Mouse (Mus musculus): ENCODE data around the gene Eya4. TPM values are rescaled to one million over a fixed set of nuclear protein-coding genes. Genes with fewer than 3 reads are reported as not detected.

Gene Eya4
- polyA plus RNA-seq (2021), result 3.3 TPM

DNA sequence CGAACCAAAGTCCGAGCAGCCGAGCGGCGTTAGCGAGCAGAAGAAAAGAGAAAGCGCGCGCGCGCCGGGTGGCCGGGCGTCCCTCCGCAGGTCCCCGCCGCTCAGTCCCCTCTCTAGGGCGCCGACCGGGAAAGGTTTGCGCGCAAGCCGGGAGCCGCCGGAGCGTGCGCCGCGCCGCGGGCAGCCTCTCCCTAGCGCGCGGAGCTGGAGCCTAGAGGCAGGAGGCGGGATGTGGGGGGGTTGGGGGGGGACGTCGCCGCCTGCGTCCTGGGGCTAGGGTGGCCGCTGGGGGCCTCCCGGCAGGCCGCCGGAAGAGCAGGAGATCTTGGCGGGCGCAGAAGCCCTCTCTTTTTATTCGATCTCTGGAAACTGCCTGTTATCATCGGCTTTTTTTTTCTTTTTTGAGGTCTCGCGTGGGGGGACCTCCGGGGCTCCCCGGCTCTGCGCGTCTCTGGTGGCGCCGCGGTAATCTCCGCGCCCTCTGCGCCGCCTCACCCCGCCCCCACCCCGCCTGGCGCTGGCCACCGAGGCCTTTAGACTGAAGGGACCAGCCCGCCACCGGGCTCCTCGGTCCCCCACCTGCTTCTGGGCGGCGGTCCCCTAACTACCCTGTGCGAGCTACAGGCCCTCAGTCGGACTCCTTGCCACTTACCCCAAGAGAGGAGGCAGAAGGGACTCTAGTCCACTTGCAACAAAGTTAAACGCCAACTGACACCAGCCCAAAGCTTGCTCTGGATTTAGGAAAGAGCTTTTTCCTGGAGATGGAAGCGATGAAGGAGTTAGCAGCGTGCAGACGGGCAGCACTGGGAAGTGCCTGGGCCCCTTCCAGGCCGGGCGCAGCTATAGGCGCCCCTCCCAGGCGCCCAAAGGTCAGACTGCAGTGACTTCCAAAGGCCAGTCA lies at the start of gene Eya4:
Gene Eya4, minus strand, starts transcription at position 776 of the 901 bp plus-strand sequence.
- ChIA-PET POLR2A (no interaction called here), CTCF (interaction anchor here (1.2 to 1.8 kb wide), 2 partner anchors 12 to 18 kb away, joined by 3 to 4 read pairs; no protein-coding TSS in a partner anchor)
- peak; percentile 72 for ATAC-seq
- TF ChIP-seq CTCF (IDR thresholded peaks at IDR 0.05), result no peak
- in situ Hi-C loops (cut with MboI; ENCODE audit: low pct_unique_long_range_greater_than_20kb), result no loop called here
- no peaks in the 10 kb centered on the region for H3K27me3 ChIP-seq
- DNase-seq (ENCODE audit: low read depth, low spot score), result no peak

DNA sequence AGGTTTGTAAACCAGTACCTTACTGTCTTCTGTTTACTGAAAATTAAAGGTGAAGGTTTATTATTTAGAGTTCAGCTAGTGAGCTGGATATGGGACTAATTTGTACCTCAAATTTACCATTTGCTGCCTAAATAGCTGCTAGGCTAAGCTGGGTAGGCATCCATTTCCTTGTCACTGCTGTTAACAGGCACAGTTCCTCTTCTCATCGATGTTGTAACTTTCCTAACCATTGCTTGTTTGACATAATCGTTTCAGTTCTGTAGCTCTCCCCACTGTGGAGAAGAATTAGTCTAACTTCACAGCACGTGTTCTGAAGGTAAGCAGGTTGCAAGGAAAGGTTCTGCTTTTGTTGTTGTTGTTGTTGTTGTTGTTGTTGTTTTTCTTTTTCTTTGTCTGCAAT lies 44.8 kb upstream of the Eya4 start:
- no peak for TF ChIP-seq CTCF (IDR thresholded peaks at IDR 0.05)
- DNase-seq (ENCODE audit: low read depth, low spot score) (no peak), ATAC-seq (no peak)
- H3K27me3 ChIP-seq, result no peaks in the 10 kb centered on the region
- in situ Hi-C loops (cut with MboI; ENCODE audit: low pct_unique_long_range_greater_than_20kb), result no loop called here
- CTCF ChIA-PET, result no interaction called here
- POLR2A ChIA-PET, result no interaction called here

DNA sequence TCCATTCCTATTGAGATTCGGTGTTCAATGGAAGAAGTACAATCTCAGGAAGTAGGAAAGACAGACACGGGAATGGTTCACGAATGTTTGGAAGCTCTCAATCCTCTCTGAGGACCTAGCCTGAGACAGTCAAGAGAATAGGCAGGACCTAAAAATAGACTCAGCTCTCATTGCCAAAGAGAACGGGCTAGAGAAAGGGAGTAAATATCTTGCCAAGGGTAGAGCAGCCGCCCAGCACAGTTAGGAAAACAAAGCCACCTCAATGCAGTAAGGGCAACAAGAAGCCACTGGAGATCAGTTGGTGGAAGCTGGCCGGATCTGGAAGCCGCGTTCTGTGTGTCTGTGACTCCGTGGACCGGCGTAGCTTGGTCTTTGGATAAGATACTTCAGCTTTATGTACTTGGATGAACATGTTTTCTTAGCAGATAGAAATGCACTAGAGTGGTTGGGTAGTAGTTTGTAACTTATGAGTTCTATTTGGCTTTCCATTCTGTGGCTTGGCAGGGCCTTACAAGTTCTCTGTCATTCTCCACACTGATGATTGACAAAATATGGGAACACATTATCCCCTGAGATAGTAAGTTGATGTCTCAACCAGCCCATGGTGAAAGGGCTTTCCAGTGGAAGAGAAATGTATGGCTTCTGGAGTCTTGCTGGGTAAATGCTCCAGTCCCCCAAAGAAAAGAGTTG lies 44.1 kb upstream of the Eya4 start:
- DNase-seq (ENCODE audit: low read depth, low spot score), result no peak
- H3K27me3 ChIP-seq, result no peaks in the 10 kb centered on the region
- CTCF ChIA-PET, result no interaction called here
- no peak for ATAC-seq
- POLR2A ChIA-PET, result no interaction called here
- no peak for TF ChIP-seq CTCF (IDR thresholded peaks at IDR 0.05)
- in situ Hi-C loops (cut with MboI; ENCODE audit: low pct_unique_long_range_greater_than_20kb), result no loop called here

DNA sequence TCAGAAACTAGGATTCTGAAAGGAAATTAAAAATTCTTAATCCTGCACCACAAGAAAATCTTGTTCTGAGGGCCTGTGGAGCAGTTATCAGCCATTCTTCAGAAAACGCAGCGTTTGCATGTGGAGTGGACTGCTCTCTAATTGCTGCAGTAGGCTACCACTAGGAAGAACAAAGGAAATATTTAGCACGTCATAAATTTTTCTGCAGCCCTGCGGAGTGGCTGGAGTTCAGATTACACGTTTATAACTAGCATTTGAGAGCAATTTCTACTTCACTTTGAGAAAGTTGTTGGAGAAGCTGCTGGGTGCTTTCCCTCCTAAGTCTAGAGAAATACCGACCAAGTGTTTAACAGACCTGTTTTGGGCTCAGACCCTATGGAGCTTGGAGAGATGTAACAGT lies 43.6 kb upstream of the Eya4 start:
- DNase-seq (ENCODE audit: low read depth, low spot score) (no peak), ATAC-seq (no peak)
- in situ Hi-C loops (cut with MboI; ENCODE audit: low pct_unique_long_range_greater_than_20kb), result no loop called here
- TF ChIP-seq CTCF (IDR thresholded peaks at IDR 0.05), result no peak
- ChIA-PET CTCF (no interaction called here), POLR2A (interaction anchor here (0.6 kb wide), 1 partner anchor 828 kb away, joined by 3 read pairs; no protein-coding TSS in a partner anchor)
- no peaks in the 10 kb centered on the region for H3K27me3 ChIP-seq

DNA sequence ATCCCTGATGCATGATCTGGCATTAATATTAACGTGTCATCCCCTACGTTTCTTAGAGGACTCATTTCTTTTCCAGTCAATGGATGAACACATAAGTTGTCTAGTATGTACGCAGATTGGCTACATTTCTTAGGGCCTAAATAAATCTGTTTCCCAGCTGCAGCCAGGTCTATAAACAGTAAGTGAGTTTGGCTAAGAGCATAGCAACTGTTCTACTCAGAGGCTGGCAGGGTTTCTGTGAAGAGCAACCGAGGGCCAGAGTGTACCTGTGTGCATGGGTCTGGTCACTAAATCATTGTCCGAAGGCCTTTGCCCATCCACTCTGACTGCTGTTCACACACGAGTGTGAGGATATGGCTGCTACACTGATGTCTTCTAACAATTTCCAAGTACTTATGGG lies 13.3 kb upstream of the Eya4 start:
- ATAC-seq (no peak), DNase-seq (ENCODE audit: low read depth, low spot score) (no peak)
- POLR2A ChIA-PET, result no interaction called here
- CTCF ChIA-PET, result no interaction called here
- in situ Hi-C loops (cut with MboI; ENCODE audit: low pct_unique_long_range_greater_than_20kb), result no loop called here
- peaks cover 7% of the 10 kb centered on the region for H3K27me3 ChIP-seq
- no peak for TF ChIP-seq CTCF (IDR thresholded peaks at IDR 0.05)

DNA sequence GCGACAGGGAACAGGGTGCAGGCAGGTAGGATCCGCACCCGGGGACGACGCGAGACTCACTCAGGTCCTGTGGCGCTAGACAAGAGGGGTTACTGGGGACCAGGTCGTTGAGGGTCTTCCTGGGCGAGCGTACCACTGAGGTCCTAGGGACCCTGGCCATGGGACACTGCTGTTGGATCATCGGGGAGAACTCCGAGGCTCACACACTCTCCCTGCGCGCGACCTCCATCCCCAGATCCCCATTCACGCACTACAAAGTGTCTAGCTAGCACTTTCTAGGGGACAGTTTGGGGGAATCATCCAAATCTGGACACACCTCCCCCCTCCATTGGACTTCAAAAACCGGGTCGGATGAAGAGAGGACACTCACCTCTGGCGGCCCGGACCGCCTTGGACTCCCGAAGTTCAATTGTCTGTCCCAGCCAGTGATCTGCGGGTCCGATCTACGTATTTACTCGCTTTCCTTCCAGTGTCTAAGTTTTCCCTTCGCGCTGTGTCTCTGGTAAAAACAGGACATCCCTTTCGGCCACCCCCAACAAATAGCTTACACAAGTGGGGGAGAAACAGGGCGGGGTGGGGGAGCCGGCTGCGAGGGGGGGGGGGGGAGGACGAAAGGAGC lies 1.1 kb downstream of the Eya4 start:
- TF ChIP-seq CTCF (IDR thresholded peaks at IDR 0.05), result no peak
- H3K27me3 ChIP-seq, result no peaks in the 10 kb centered on the region
- in situ Hi-C loops (cut with MboI; ENCODE audit: low pct_unique_long_range_greater_than_20kb), result loop anchor here (5.0 kb wide), 1 partner anchor 172 kb away; no protein-coding TSS in a partner anchor
- CTCF ChIA-PET, result interaction anchor here (1.6 to 1.8 kb wide), 2 partner anchors 11 to 261 kb away, joined by 3 to 4 read pairs; no protein-coding TSS in a partner anchor
- peak; percentile 36 for ATAC-seq
- POLR2A ChIA-PET, result interaction anchor here (0.5 kb wide), 1 partner anchor 155 kb away, joined by 3 read pairs; no protein-coding TSS in a partner anchor
- DNase-seq (ENCODE audit: low read depth, low spot score), result no peak

DNA sequence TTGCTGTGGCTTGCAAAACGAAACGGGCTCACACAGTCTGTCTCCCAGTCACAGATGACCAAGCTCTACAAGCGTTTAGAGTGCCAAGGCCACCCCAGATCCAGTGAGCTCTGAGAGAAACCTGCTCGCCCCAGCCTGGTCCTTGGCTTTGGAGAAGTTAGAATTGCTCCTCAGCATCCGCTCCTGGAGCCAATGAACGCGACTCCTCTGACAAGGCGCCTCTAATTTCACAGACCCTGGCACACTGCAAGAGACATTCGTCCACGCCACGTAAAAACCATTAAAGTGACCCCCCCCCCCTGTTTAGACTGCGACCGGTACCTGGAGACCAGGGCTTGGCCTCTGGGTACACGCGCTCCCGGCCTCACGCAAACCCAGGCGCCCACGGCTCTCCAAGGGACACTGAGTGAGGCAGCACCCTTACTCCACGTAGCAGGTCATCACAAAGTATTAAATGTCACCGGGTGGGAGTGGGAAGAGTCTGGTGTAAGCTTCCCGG lies 1.6 kb downstream of the Eya4 start:
- CTCF ChIA-PET, result interaction anchor here (1.6 kb wide), 1 partner anchor 262 kb away, joined by 3 read pairs; no protein-coding TSS in a partner anchor
- POLR2A ChIA-PET, result no interaction called here
- in situ Hi-C loops (cut with MboI; ENCODE audit: low pct_unique_long_range_greater_than_20kb), result loop anchor here (5.0 kb wide), 1 partner anchor 172 kb away; no protein-coding TSS in a partner anchor
- DNase-seq (ENCODE audit: low read depth, low spot score) (no peak), ATAC-seq (peak; percentile 13)
- H3K27me3 ChIP-seq, result no peaks in the 10 kb centered on the region
- no peak for TF ChIP-seq CTCF (IDR thresholded peaks at IDR 0.05)

DNA sequence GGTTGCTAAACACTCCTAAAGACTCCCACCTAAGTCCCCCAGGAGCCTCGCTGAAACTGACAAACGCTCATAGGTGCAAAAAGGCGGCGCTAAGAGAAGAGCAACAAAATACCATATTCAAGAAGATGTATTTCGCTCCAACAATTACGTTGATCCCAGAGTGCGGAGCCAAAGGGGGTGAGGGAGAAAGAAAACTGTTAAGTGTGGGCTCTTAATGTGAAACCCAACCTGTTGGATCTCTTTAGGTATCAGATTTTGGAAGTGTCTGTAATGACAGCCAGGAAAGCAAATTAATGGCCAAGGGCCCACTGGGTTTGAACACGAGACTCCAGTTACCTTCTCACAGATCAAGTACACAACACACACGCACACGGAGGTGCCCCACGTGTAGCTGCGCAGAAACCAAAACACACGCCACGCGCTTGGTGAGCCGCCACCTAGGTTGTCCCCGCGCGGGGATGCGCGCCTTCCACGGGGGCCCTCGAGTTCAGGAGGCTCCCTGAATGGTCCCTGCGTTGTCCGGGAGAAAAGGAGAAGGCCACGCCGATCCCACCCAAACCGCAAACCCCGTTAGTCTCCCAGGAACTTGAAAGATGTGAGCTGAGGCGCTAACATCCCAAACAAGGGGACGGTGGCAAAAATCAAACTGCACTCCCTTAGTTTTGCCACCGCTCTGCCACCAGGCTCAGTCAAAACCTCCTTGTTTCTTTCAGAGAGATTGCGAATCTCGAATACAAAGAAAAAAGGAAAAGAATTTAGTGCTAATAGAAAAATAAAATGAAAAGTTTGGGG lies 2.3 kb downstream of the Eya4 start:
- in situ Hi-C loops (cut with MboI; ENCODE audit: low pct_unique_long_range_greater_than_20kb), result loop anchor here (5.0 kb wide), 1 partner anchor 171 kb away; no protein-coding TSS in a partner anchor
- no peaks in the 10 kb centered on the region for H3K27me3 ChIP-seq
- ChIA-PET CTCF (interaction anchor here (1.6 kb wide), 1 partner anchor 263 kb away, joined by 3 read pairs; no protein-coding TSS in a partner anchor), POLR2A (no interaction called here)
- no peak for ATAC-seq
- no peak for DNase-seq (ENCODE audit: low read depth, low spot score)
- no peak for TF ChIP-seq CTCF (IDR thresholded peaks at IDR 0.05)

DNA sequence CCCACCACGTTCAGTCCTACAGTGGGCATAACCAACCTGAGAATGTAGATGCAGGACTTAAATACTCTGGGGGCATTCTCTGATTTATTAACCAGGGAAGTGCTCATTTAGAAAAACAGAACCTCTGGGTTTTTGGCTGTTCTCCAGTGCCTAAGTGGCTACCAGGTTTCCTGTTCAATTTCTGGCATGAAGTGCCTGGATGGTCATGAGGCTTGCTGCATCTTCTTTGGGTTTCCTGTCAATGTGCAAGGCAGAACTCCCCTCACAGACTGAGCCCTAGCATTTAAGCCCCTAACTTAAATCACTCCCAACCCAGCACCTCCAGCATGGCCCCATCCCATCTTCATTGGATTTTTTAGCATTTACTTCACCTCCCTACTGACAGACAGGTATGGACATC lies 13.3 kb downstream of the Eya4 start:
- no peak for DNase-seq (ENCODE audit: low read depth, low spot score)
- in situ Hi-C loops (cut with MboI; ENCODE audit: low pct_unique_long_range_greater_than_20kb), result no loop called here
- ChIA-PET CTCF (no interaction called here), POLR2A (no interaction called here)
- TF ChIP-seq CTCF (IDR thresholded peaks at IDR 0.05), result no peak
- no peak for ATAC-seq
- H3K27me3 ChIP-seq, result no peaks in the 10 kb centered on the region

DNA sequence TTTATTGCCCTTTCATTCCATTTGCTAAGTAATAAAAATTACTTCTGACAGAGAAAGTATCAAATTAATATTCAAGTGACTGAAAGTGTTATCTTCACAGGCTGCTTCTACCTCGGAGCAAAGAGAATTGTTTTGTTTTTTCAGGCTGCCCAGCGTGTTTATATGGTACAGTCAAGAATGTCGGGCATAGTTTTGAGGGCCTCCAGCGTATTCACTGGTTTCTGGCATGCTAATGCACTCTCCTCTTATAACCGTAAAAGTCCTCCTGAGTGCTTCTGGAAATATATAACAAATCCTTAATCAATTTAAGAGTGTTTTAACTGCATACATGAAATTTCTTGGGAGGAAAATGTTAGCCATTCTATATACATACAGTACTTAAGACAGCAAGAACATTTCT lies 17.8 kb downstream of the Eya4 start:
- TF ChIP-seq CTCF (IDR thresholded peaks at IDR 0.05), result no peak
- ATAC-seq, result no peak
- ChIA-PET CTCF (no interaction called here), POLR2A (no interaction called here)
- no peak for DNase-seq (ENCODE audit: low read depth, low spot score)
- in situ Hi-C loops (cut with MboI; ENCODE audit: low pct_unique_long_range_greater_than_20kb), result no loop called here
- no peaks in the 10 kb centered on the region for H3K27me3 ChIP-seq

All from Patski (cell line).